Mouse (Mus musculus) E14TG2a.4 (cell line): ENCODE data around the gene Rsph6a.

ENCODE experiments used
- H3K27me3 ChIP-seq: 2 replicates; pipeline ENCODE4 v1.6.1; 2014; ENCODE audit warnings: low read length, control low read depth; ENCODE audit not compliant: insufficient read depth
- H3K36me3 ChIP-seq: 2 replicates; pipeline ENCODE4 v1.6.1; 2014; ENCODE audit warnings: low read length, control low read depth; ENCODE audit not compliant: insufficient read depth
- H3K4me1 ChIP-seq: replicated peaks from 2 replicates; pipeline ENCODE4 v1.6.1; 2014; ENCODE audit warnings: low read depth, low read length, control low read depth
- H3K4me3 ChIP-seq: replicated peaks from 2 replicates; pipeline ENCODE4 v1.5.1; 2014; ENCODE audit warnings: mild to moderate bottlenecking, low read length
- H3K9me3 ChIP-seq: 2 replicates; pipeline ENCODE4 v1.6.1; 2014; ENCODE audit warnings: low read length, control low read depth
- CTCF ChIP-seq: conservative IDR thresholded peaks from 2 replicates; pipeline ENCODE4 v1.5.1; 2014; ENCODE audit warnings: low read length
- NANOG ChIP-seq: IDR thresholded peaks from 2 replicates; pipeline ENCODE4 v1.6.1; 2014; ENCODE audit warnings: borderline replicate concordance, low read length, mixed read lengths
- POU5F1 ChIP-seq: IDR thresholded peaks from 2 replicates; pipeline ENCODE4 v1.6.1; 2014; ENCODE audit warnings: low read length, borderline replicate concordance

Rsph6a gene

GRCm38 (mm10) chr7:19119083-19119482 is 64.6 kb downstream of the Rsph6a start:
- Histone ChIP-seq H3K4me3 (no peak overlapping the region), H3K9me3 (peaks cover 8% of the 10 kb centered on the region), H3K27me3 (peaks cover 25% of the 10 kb centered on the region), H3K4me1 (peaks cover 22% of the 10 kb centered on the region), H3K36me3 (no peaks in the 10 kb centered on the region)
- TF ChIP-seq CTCF (no peak), POU5F1 (no peak), NANOG (no peak)

GRCm38 (mm10) chr7:19119631-19120429 is 65.3 kb downstream of the Rsph6a start, which contains the start of gene Fbxo46:
TSS of gene Fbxo46 (plus strand) at chr7:19119859.
- Histone ChIP-seq H3K4me3 (peak within 1 kb of the TSS; percentile 96), H3K36me3 (no peaks in the 10 kb centered on the region), H3K27me3 (peaks cover 25% of the 10 kb centered on the region), H3K9me3 (peaks cover 8% of the 10 kb centered on the region), H3K4me1 (peaks cover 26% of the 10 kb centered on the region)
- TF ChIP-seq POU5F1 (no peak), CTCF (no peak), NANOG (no peak)

- Histone ChIP-seq H3K9me3 (peaks cover 8% of the 10 kb centered on the region), H3K4me1 (peaks cover 32% of the 10 kb centered on the region), H3K27me3 (peaks cover 14% of the 10 kb centered on the region), H3K4me3 (no peak overlapping the region), H3K36me3 (peaks cover 8% of the 10 kb centered on the region)
- TF ChIP-seq POU5F1 (no peak), CTCF (no peak), NANOG (no peak)
These were observed 67.2 kb downstream of the Rsph6a start for GRCm38 (mm10) chr7:19121686-19122085.
